8 mouse cellular contexts compared by ENCODE assay signal in genomic region chr8:70072441-70073069, GRCm38 (mm10). TPM values are rescaled to one million over a fixed set of nuclear protein-coding genes. Genes with fewer than 3 reads are reported as not detected.
DNase-seq lines count a peak whose midpoint lies in the region; ATAC-seq and TF ChIP-seq lines count a peak whose summit lies in the region.

TSS of gene Tm6sf2 (plus strand) at chr8:70072924.

- H3K9me3 ChIP-seq in heart, embryonic 11.5 days (replicated peaks; ENCODE audit: control insufficient read depth, low read length), result no peaks in the 10 kb centered on the region
- no peaks in the 10 kb centered on the region for H3K9me3 ChIP-seq in lung, embryonic 14.5 days (ENCODE audit: low read depth, low read length)

- peaks cover 25% of the 10 kb centered on the region; the same call in 1 of the 2 replicates for H3K4me1 ChIP-seq in heart, embryonic 11.5 days (ENCODE audit: control insufficient read depth, insufficient read depth, low read length)
- peaks cover 6% of the 10 kb centered on the region; the same call in 1 of the 2 replicates for H3K4me1 ChIP-seq in lung, embryonic 14.5 days (ENCODE audit: insufficient read depth)

- peak; percentile 81 for DNase-seq in R1 (ENCODE audit: low read depth, low spot score)
- DNase-seq in embryo, embryonic 10.5 days (ENCODE audit: low spot score), result peak; percentile 11
- peak; percentile 64 to 72 for DNase-seq in kidney, adult 8-10 months
- DNase-seq in lung, embryonic 14.5 days, result peak; percentile 42
- DNase-seq in retina, postnatal 1 day, result peak; percentile 13
- DNase-seq in left cerebral cortex, adult 2 months (ENCODE audit: extremely low spot score in 1 of 2, low spot score in 2 of 2), result no peak
- no peak for DNase-seq in layer of hippocampus, adult 18-20 months (ENCODE audit: low spot score in 2 of 2)

- peak within 1 kb of the TSS; percentile 71 for H3K4me2 ChIP-seq in heart, embryonic 11.5 days
- peak within 1 kb of the TSS; percentile 58 for H3K4me2 ChIP-seq in lung, embryonic 14.5 days

- intact Hi-C loops in left cerebral cortex, adult 2 months (cut with DNase I), result no loop called here

- peak within 1 kb of the TSS; percentile 54; the same call in 1 of the 2 replicates for H3K9ac ChIP-seq in heart, embryonic 11.5 days (ENCODE audit: low read depth, low read length)
- H3K9ac ChIP-seq in lung, embryonic 14.5 days, result peak within 1 kb of the TSS; percentile 9; the same call in 1 of the 2 replicates

- no peaks in the 10 kb centered on the region for H3K27me3 ChIP-seq in heart, embryonic 11.5 days (ENCODE audit: control insufficient read depth, insufficient read depth, low read length)
- H3K27me3 ChIP-seq in lung, embryonic 14.5 days (ENCODE audit: insufficient read depth, low read length), result no peaks in the 10 kb centered on the region

- no peak for TF ChIP-seq CTCF in lung, embryonic 14.5 days (IDR thresholded peaks at IDR 0.05; ENCODE audit: low read depth)
- no peak for TF ChIP-seq CTCF in left cerebral cortex, adult 2 months (IDR thresholded peaks at IDR 0.05)

- H3K4me3 ChIP-seq in heart, embryonic 11.5 days (ENCODE audit: low read depth, low read length), result peak within 1 kb of the TSS; percentile 37
- peak within 1 kb of the TSS; percentile 9; the same call in 1 of the 2 replicates for H3K4me3 ChIP-seq in lung, embryonic 14.5 days (ENCODE audit: low read depth, low read length)
- H3K4me3 ChIP-seq in left cerebral cortex, adult 2 months, result no peak within 1 kb of the TSS

- peaks cover 12% of the 10 kb centered on the region for H3K36me3 ChIP-seq in heart, embryonic 11.5 days (ENCODE audit: control insufficient read depth, insufficient read depth, low read length)
- H3K36me3 ChIP-seq in lung, embryonic 14.5 days (ENCODE audit: insufficient read depth), result peaks cover 39% of the 10 kb centered on the region

- no peak within 1 kb of the TSS for H3K27ac ChIP-seq in heart, embryonic 11.5 days (ENCODE audit: low read depth, low read length)
- H3K27ac ChIP-seq in lung, embryonic 14.5 days (ENCODE audit: low read depth), result no peak within 1 kb of the TSS; the same call in 1 of the 2 replicates
- no peak within 1 kb of the TSS for H3K27ac ChIP-seq in left cerebral cortex, adult 2 months

- peak; percentile 44 for ATAC-seq in heart, embryonic 11.5 days (replicated peaks; ENCODE audit: insufficient number of reproducible peaks, low FRiP score, low TSS enrichment)
- peak; percentile 81 for ATAC-seq in lung, embryonic 14.5 days (ENCODE audit: insufficient read depth)

- 7% methylated on average over 25 of the region's 27 CpGs for whole genome bisulfite sequencing in heart, embryonic 11.5 days (ENCODE audit: insufficient replicate concordance)
- 9% methylated on average over 18 of the region's 27 CpGs for WGBS in lung, embryonic 14.5 days

RNA-seq across cellular contexts. Expression of gene Tm6sf2, which starts in this region (rescaled TPM):
- polyA plus RNA-seq in heart, embryonic 11.5 days (2014; fragmentation: Nextera tagmentation; extraction: Ambion mirVana), result 1.6 and 2.1 TPM in 2 replicates
- polyA plus RNA-seq in lung, embryonic 14.5 days (2014; fragmentation: Nextera tagmentation; extraction: Ambion mirVana), result 0.39 and 1.1 TPM in 2 replicates
- 1 to 10 TPM; 3.4 to 6.2 TPM for total RNA-seq in left cerebral cortex, adult 2 months (2021)
- 1 to 10 TPM; 5.3 to 7.5 TPM for total RNA-seq in layer of hippocampus, adult 18-20 months (2021)

Comparison
In these comparisons a context has a peak if more than half of its experiments do, and no peak if none do; other contexts are left out.
1. DNase-seq: peak in R1 (single experiment), embryo, embryonic 10.5 days (single experiment), kidney, adult 8-10 months (2 of 2), lung, embryonic 14.5 days (single experiment) and retina, postnatal 1 day (single experiment); none in left cerebral cortex, adult 2 months (0 of 2) and layer of hippocampus, adult 18-20 months (0 of 2).